Mouse (Mus musculus) liver, embryonic 15.5 days (tissue): ENCODE data around the gene Gm49320. TPM values are rescaled to one million over a fixed set of nuclear protein-coding genes. Genes with fewer than 3 reads are reported as not detected.

Experiments
- ATAC-seq: fragments of 200-750 bp; cut with Nextera tagmentation; 2 replicates; pipeline ENCODE4 v1.8.0; 2017; ENCODE audit warnings: moderate number of reproducible peaks, mild to moderate bottlenecking, moderate library complexity; ENCODE audit not compliant: insufficient read depth
- H3K27ac ChIP-seq: fragments of 300-500 bp; sonication (generic); replicated peaks from 2 replicates; pipeline ENCODE4 v1.5.1; 2015; ENCODE audit warnings: mild to moderate bottlenecking, inconsistent platforms
- H3K27me3 ChIP-seq: fragments of 300-500 bp; sonication (generic); 2 replicates; pipeline ENCODE4 v1.6.1; 2015; ENCODE audit warnings: mild to moderate bottlenecking, inconsistent platforms
- H3K36me3 ChIP-seq: fragments of 300-500 bp; sonication (generic); replicated peaks from 2 replicates; pipeline ENCODE4 v1.6.1; 2015; ENCODE audit warnings: moderate library complexity, mild to moderate bottlenecking, inconsistent platforms
- H3K4me1 ChIP-seq: fragments of 300-500 bp; sonication (generic); replicated peaks from 2 replicates; pipeline ENCODE4 v1.6.1; 2015; ENCODE audit warnings: inconsistent platforms
- H3K4me2 ChIP-seq: fragments of 300-500 bp; sonication (generic); 2 replicates; pipeline ENCODE4 v1.6.1; 2015; ENCODE audit warnings: moderate library complexity, mild to moderate bottlenecking, inconsistent platforms
- H3K4me3 ChIP-seq: fragments of 300-500 bp; sonication (generic); replicated peaks from 2 replicates; pipeline ENCODE4 v1.5.1; 2015; ENCODE audit warnings: mild to moderate bottlenecking, inconsistent platforms
- H3K9ac ChIP-seq: fragments of 300-500 bp; sonication (generic); 2 replicates; pipeline ENCODE4 v1.6.1; 2015; ENCODE audit warnings: moderate library complexity, mild to moderate bottlenecking, inconsistent platforms
- H3K9me3 ChIP-seq: fragments of 300-500 bp; sonication (generic); replicated peaks from 2 replicates; pipeline ENCODE4 v1.6.1; 2016; ENCODE audit warnings: inconsistent platforms
- WGBS: fragments of 180-500 bp; shearing (Covaris S2); methylation state at CpG from one replicate; pipeline ENCODE4 v1.1.7; 2015; ENCODE audit warnings: mixed read lengths; ENCODE audit not compliant: insufficient replicate concordance; 5-methylcytosine and 5-hydroxymethylcytosine counted together
- polyA plus RNA-seq: library from polyadenylated mRNA; unstranded; fragments of >200 nt; fragmentation: Nextera tagmentation; extraction: Ambion mirVana; gene quantifications from 2 replicates; pipeline ENCODE4 v1.2.1, GENCODE M21; 2015

Gm49320 gene
- polyA plus RNA-seq, 1 experiment from 2014 or later = 0.10 TPM

DNA sequence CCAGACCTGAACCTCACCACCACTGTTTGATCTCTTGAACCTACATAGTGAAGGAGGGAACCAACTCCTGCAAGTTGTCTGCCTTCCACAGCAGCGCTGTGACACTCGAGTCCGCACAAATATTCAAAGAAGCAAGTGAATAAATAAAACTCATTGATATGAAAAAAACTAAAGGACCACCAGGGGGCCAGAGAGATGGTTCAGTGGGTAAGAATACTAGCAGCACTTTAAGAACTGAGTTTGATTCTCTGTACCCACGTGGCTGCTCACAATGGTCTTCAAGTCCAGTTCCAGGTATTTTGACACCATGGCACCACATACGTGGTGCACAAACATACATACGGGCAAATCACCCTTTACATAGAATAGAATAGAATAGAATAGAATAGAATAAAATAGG lies 27.6 kb upstream of the Gm49320 start:
- Histone ChIP-seq H3K27ac (no peak overlapping the region), H3K4me3 (no peak overlapping the region), H3K27me3 (peaks cover 76% of the 10 kb centered on the region), H3K4me1 (peaks cover 35% of the 10 kb centered on the region), H3K9me3 (no peaks in the 10 kb centered on the region), H3K9ac (no peak overlapping the region), H3K36me3 (no peaks in the 10 kb centered on the region), H3K4me2 (no peak overlapping the region)
- no peak for ATAC-seq
- WGBS = 59% methylated on average over 6 of the region's 6 CpGs

GRCm38 (mm10) chr8:4212809-4213209 lies 25.9 kb upstream of the Gm49320 start:
- Histone ChIP-seq H3K9ac (peak overlapping the region; percentile 15; the same call in 1 of the 2 replicates), H3K27me3 (peaks cover 76% of the 10 kb centered on the region), H3K27ac (no peak overlapping the region)

DNA sequence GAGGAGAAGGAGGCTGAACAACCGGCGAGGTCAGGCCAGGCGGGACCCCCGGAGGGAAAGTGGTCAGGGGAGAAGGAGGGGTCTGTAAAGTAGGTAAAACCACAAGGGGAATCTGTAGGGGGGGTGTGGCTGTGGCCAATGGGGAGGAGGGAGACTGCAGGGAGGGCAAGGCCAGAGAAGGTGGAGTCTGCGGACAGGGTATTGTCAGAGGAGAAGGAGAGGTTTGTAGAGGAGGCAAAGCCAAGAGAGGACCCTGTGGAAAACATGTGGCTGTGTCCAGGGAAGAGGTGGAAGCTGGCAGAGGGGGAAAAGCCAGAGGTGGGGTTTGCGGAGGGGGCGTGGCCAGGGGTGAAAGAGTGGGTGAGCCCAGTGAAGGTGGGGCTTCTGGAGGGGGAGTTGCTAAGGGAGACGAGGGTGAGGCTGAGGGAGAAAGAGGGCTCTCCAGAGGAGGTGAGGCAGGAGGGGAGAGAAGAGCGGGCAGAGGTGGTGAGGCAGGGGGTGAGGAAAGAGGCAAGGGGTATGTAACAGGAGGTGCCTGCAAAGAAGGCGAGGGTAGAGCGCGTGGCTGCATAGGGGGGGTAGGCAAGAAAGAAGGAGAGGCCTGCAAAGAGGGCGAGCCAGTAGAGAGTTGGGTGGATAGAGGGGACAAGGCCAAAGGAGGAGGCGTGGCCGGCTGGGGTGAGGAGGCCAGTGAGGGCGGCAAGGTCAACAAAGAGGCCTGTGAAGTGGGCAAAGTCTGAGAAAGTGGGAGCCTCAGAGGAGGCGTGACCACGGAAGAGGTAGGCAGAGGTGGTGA lies 25.3 kb upstream of the Gm49320 start:
- Histone ChIP-seq H3K4me1 (peaks cover 36% of the 10 kb centered on the region), H3K9ac (peak overlapping the region; percentile 15; the same call in 1 of the 2 replicates), H3K36me3 (no peaks in the 10 kb centered on the region), H3K27me3 (peaks cover 77% of the 10 kb centered on the region), H3K4me2 (peak overlapping the region; percentile 67), H3K9me3 (no peaks in the 10 kb centered on the region), H3K27ac (peak overlapping the region; percentile 55), H3K4me3 (peak overlapping the region; percentile 46)
- peak; percentile 71 for ATAC-seq
- WGBS = 2% methylated on average over 18 of the region's 18 CpGs

More at GRCm38 (mm10) chr8:4212809-4213209, 25.9 kb upstream of the Gm49320 start:
- peak overlapping the region; percentile 67 for H3K4me2 ChIP-seq
- peak; percentile 8; the same call in 1 of the 2 replicates for ATAC-seq
- peaks cover 36% of the 10 kb centered on the region for H3K4me1 ChIP-seq
- WGBS = under 1% methylated on average over 25 of the region's 25 CpGs
- no peaks in the 10 kb centered on the region for H3K9me3 ChIP-seq
- H3K4me3 ChIP-seq = peak overlapping the region; percentile 46
- no peaks in the 10 kb centered on the region for H3K36me3 ChIP-seq

DNA sequence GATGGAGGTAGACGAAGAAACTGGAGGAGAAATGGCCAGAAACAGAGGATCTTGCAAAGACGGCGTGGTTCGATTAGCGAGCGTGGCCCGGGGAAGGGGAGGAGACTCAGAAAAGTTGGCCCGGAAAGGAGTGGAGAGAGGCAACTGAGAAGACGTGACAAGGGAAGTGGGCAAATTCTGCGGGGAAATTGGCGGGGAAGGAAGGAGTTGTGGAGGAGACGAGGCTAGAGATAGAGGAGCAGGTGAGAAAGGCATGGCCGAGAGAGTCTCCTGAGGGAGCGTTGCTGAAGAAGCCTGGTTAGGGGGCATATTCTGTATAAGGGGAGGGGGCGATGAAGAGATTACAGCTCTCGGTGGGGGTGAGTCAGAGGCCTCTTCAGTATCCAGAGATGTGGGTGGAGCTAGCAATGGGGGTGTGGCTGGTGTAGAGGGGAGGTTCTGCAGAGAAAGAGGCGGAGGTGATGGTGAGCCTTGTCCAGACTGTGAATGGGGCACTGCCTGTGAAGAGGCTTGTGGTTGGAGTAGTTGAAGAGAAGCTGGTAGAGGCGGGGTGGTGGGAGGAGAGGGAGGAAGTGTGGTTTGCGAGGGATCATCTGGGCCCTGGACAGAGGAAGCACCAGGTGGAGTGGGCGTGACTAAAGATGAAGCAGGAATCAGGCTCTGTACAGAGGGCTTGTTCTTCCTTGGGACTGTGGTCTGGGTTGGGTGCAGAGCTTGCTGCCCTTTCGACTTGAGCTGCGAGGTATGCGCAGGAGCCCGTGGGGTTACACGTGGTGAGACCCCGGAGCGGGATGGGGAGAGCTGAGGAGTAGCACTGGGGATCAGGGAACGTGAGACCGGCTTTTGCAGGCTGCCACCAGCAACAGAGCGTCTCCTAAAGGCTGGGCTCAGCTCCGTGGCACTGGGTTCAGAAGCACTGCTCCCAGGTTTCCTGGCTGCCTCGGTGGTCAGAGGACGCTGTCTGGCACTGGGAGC lies 24.4 kb upstream of the Gm49320 start:
- 3% methylated on average over 33 of the region's 33 CpGs for WGBS
- no peaks in the 10 kb centered on the region for H3K9me3 ChIP-seq
- peak; percentile 72 for ATAC-seq
- peaks cover 84% of the 10 kb centered on the region for H3K27me3 ChIP-seq
- H3K4me1 ChIP-seq = peaks cover 36% of the 10 kb centered on the region
- H3K36me3 ChIP-seq = no peaks in the 10 kb centered on the region
- peak overlapping the region; percentile 46 for H3K4me3 ChIP-seq
- peak overlapping the region; percentile 67 for H3K4me2 ChIP-seq
- H3K27ac ChIP-seq = peak overlapping the region; percentile 55
- H3K9ac ChIP-seq = no peak overlapping the region; the same call in 1 of the 2 replicates

- 15% methylated on average over 18 of the region's 18 CpGs for WGBS
- peak overlapping the region; percentile 62 for H3K4me2 ChIP-seq
- H3K4me3 ChIP-seq = no peak overlapping the region
- H3K27ac ChIP-seq = no peak overlapping the region
- H3K4me1 ChIP-seq = peaks cover 36% of the 10 kb centered on the region
- no peak for ATAC-seq
- H3K36me3 ChIP-seq = no peaks in the 10 kb centered on the region
- peaks cover 78% of the 10 kb centered on the region for H3K27me3 ChIP-seq
- no peak overlapping the region for H3K9ac ChIP-seq
- no peaks in the 10 kb centered on the region for H3K9me3 ChIP-seq
Observed at GRCm38 (mm10) chr8:4216296-4216695, 22.4 kb upstream of the Gm49320 start.

- Histone ChIP-seq H3K9me3 (no peaks in the 10 kb centered on the region), H3K4me3 (peak within 1 kb of the TSS; percentile 41), H3K27ac (no peak within 1 kb of the TSS), H3K4me2 (peak within 1 kb of the TSS; percentile 62), H3K27me3 (peaks cover 77% of the 10 kb centered on the region), H3K4me1 (peaks cover 36% of the 10 kb centered on the region), H3K9ac (no peak within 1 kb of the TSS), H3K36me3 (no peaks in the 10 kb centered on the region)
- WGBS = 2% methylated on average over 44 of the region's 44 CpGs
- ATAC-seq = no peak
Observed at GRCm38 (mm10) chr8:4216791-4217621, 21.7 kb upstream of the Gm49320 start, which contains the start of gene Prr36. TSS of gene Prr36 (minus strand) at chr8:4217459.

DNA sequence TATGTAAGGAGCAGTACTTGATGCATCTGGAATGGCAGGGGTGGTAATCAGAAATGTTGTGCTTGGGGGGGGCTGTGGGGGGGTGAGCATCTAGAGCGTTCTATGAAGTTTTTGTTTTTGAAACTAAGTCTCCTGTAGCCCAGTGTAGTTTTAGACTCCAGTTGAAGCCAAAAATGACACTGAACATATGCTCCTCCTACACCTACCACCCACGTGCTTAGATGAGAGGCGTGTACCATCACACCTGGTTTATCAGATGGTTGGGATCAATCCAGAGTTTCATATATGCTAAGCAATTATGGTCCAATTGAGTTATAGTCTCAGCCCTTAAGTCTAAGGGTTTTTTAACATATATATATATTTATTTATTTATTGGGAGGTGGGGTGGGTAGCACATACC lies 19.0 kb upstream of the Gm49320 start:
- Histone ChIP-seq H3K36me3 (no peaks in the 10 kb centered on the region), H3K27ac (no peak overlapping the region), H3K9ac (no peak overlapping the region), H3K4me2 (no peak overlapping the region), H3K27me3 (peaks cover 67% of the 10 kb centered on the region), H3K4me3 (no peak overlapping the region), H3K4me1 (peaks cover 17% of the 10 kb centered on the region), H3K9me3 (no peaks in the 10 kb centered on the region)
- WGBS = 77% methylated on average over 3 of the region's 3 CpGs
- ATAC-seq = no peak

- peaks cover 66% of the 10 kb centered on the region for H3K27me3 ChIP-seq
- H3K4me3 ChIP-seq = no peak overlapping the region
Observed at GRCm38 (mm10) chr8:4222059-4222458, 16.6 kb upstream of the Gm49320 start.

DNA sequence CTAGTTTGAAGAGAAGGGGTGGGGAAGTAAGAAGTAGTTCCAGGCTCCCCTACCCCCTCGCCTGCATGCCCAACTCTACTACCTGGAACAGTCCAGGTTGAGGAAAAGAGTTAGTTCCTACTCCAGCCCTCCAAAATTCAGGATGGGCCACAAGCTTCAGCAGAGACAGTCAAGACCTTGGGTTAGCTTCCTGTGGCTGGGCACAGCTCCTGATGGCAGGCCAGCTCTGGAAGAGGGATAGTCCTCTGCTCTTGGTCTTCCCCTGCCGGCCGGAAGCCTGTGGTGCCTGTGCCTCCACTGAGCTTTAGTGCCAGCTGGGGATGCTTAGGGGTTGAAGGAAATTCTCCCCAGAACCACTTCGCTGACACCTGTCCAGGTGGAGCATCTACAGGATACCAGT lies 12.3 kb upstream of the Gm49320 start:
- Histone ChIP-seq H3K4me3 (peak overlapping the region; percentile 30), H3K36me3 (no peaks in the 10 kb centered on the region), H3K9ac (no peak overlapping the region), H3K27ac (no peak overlapping the region), H3K27me3 (peaks cover 54% of the 10 kb centered on the region), H3K9me3 (no peaks in the 10 kb centered on the region), H3K4me2 (peak overlapping the region; percentile 60), H3K4me1 (peaks cover 18% of the 10 kb centered on the region)
- ATAC-seq = no peak
- WGBS = 22% methylated on average over 4 of the region's 4 CpGs

More at GRCm38 (mm10) chr8:4222059-4222458, 16.6 kb upstream of the Gm49320 start:
- no peak overlapping the region for H3K27ac ChIP-seq
- no peak for ATAC-seq
- H3K9ac ChIP-seq = no peak overlapping the region
- no peaks in the 10 kb centered on the region for H3K36me3 ChIP-seq
- peaks cover 9% of the 10 kb centered on the region for H3K4me1 ChIP-seq
- H3K4me2 ChIP-seq = no peak overlapping the region
- no peaks in the 10 kb centered on the region for H3K9me3 ChIP-seq

DNA sequence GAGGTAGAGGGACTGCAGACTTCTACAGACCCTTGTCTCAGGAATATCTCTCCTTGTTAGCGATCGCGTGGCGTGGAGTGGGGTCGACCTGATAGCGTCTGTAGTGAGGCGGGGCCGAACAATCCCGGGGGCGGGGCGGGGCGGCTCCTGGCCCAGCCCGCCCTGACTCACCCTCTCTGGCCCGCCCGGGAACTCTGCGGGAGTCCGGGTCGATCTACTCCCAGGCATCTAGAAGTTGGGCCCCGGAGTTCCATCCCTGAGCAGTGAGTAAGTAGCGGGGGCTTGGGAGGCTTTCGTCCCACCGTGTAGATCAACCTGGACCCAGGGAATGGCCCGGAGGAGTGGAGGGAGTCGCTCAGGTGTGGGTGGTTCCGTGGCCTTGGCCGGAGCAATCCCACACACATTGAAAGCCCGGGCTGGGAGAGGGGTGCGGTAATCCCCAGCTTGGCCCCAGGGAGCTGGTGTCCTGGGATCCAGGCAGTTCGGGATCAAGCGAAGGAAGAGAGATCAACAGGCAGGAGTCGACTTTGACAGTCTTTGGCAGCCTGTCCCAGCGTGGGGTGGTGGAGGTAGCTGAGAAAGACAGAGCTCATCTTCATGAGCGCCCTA lies 11.8 kb upstream of the Gm49320 start, which contains the start of gene Lrrc8e:
Lrrc8e (plus strand) TSS at position 89 of the 609 bp plus-strand sequence.
- Histone ChIP-seq H3K36me3 (no peaks in the 10 kb centered on the region), H3K9ac (peak within 1 kb of the TSS; percentile 25; the same call in 1 of the 2 replicates), H3K9me3 (no peaks in the 10 kb centered on the region), H3K4me2 (peak within 1 kb of the TSS; percentile 60), H3K27me3 (peaks cover 51% of the 10 kb centered on the region), H3K4me3 (peak within 1 kb of the TSS; percentile 30), H3K27ac (no peak within 1 kb of the TSS), H3K4me1 (peaks cover 19% of the 10 kb centered on the region)
- WGBS = 8% methylated on average over 30 of the region's 33 CpGs
- ATAC-seq = peak; percentile 63
